Mouse (Mus musculus) ES-E14 (cell line): ENCODE measurements at regions not wholly inside any gene's neighbourhood (a gene's known extent, or its start where the extent isn't known, plus 50 kb on each side); places are given as distances from the start of the nearest gene placed in this dataset.

ENCODE experiments used
- DNase-seq: peaks from one replicate; pipeline ENCODE4 v3.0.0-alpha.2; 2013; ENCODE audit warnings: low read depth, low spot score
- H3K27ac ChIP-seq: 2 replicates; pipeline ENCODE4 v1.5.1; 2012; ENCODE audit warnings: low read depth, mild to moderate bottlenecking, low read length, moderate library complexity, mixed read lengths; ENCODE audit not compliant: poor library complexity, insufficient read depth, severe bottlenecking
- H3K36me3 ChIP-seq: 2 replicates; pipeline ENCODE4 v1.6.1; 2012; ENCODE audit warnings: mild to moderate bottlenecking, low read length, moderate library complexity, mixed read lengths; ENCODE audit not compliant: control insufficient read depth, poor library complexity, insufficient read depth, severe bottlenecking
- H3K4me1 ChIP-seq, 2 experiments: fragments of 150-350 bp in 1 of 2; sonication (generic) in 1 of 2; 2 replicates each; pipeline ENCODE4 v1.6.1; 2012; ENCODE audit warnings: low read length in 2 of 2, mild to moderate bottlenecking in 1 of 2, mixed read lengths in 1 of 2; ENCODE audit not compliant: control insufficient read depth in 2 of 2, insufficient read depth in 2 of 2, poor library complexity in 1 of 2
- H3K4me3 ChIP-seq, 2 experiments: fragments of 150-350 bp in 1 of 2; sonication (generic) in 1 of 2; 2 replicates each; pipeline ENCODE4 v1.5.1; 2012; ENCODE audit warnings: low read length in 2 of 2, low read depth in 1 of 2, mild to moderate bottlenecking in 1 of 2, mixed read lengths in 1 of 2; ENCODE audit not compliant: insufficient read depth in 1 of 2, poor library complexity in 1 of 2, severe bottlenecking in 1 of 2
- H3K9ac ChIP-seq: 2 replicates; pipeline ENCODE4 v1.6.1; 2012; ENCODE audit warnings: low read depth, mild to moderate bottlenecking, low read length, mixed read lengths; ENCODE audit not compliant: poor library complexity, insufficient read depth, severe bottlenecking
- H3K9me3 ChIP-seq: fragments of 150-350 bp; sonication (generic); 2 replicates; pipeline ENCODE4 v1.6.1; 2012; ENCODE audit warnings: low read depth, mild to moderate bottlenecking, low read length; ENCODE audit not compliant: control insufficient read depth, insufficient read depth
- CHD2 ChIP-seq: IDR thresholded peaks from 2 replicates; pipeline ENCODE4 v1.6.1; 2014; ENCODE audit warnings: mild to moderate bottlenecking, low read depth, low read length, inconsistent platforms
- HCFC1 ChIP-seq: IDR thresholded peaks from 2 replicates; pipeline ENCODE4 v1.6.1; 2012; ENCODE audit warnings: low read length, inconsistent platforms, borderline replicate concordance; ENCODE audit not compliant: insufficient read depth
- MAFK ChIP-seq: IDR thresholded peaks from 2 replicates; pipeline ENCODE4 v1.6.1; 2014; ENCODE audit warnings: mild to moderate bottlenecking, low read depth, low read length, inconsistent platforms; ENCODE audit not compliant: insufficient read depth
- ZC3H11A ChIP-seq: IDR thresholded peaks from 2 replicates; pipeline ENCODE4 v1.6.1; 2012; ENCODE audit warnings: low read depth, mild to moderate bottlenecking, inconsistent platforms, low read length, borderline replicate concordance
- ZNF384 ChIP-seq: IDR thresholded peaks from 2 replicates; pipeline ENCODE4 v1.6.1; 2012; ENCODE audit warnings: low read depth, low read length, inconsistent platforms
- in situ Hi-C, 2 experiments: fragments of 600-800 bp; cut with MboI; formaldehyde crosslinking; loops; one replicate each; pipeline ENCODE4 v1.15.1; 2025; ENCODE audit warnings: low sequenced_read_pairs in 2 of 2, inconsistent platforms in 1 of 2; ENCODE audit not compliant: unreplicated experiment in 2 of 2

DNA sequence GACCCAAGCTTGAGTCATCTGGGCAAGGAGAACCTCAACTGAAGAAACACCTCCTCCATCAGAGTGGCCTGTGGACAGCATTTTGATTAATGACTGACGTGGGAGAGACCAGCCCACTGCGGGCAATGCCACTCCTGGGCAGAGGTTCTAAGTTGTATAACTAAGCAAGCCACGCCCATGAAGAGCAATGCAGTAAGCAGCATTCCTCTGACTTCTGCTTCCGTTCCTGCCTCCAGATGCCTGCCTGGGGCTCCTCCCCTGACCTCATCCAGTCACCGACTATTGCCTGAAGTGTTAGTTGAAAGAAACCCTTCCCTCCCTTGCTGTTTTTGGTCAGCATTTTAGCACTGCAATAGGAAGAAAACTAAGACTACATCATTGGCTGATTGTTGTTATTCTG, 105.2 kb upstream of the Pcgf5 start:
- Histone ChIP-seq H3K9me3 (no peaks in the 10 kb centered on the region), H3K27ac (no peak overlapping the region; the same call in 1 of the 2 replicates), H3K4me3 (no peak overlapping the region), H3K4me1 (no peaks in the 10 kb centered on the region; a peak in 1 of 4 replicates), H3K9ac (no peak overlapping the region), H3K36me3 (no peaks in the 10 kb centered on the region)
- DNase-seq = no peak
- no peak for TF ChIP-seq MAFK
- TF ChIP-seq ZC3H11A = no peak
- no peak for TF ChIP-seq CHD2
- no peak for TF ChIP-seq HCFC1
- no peak for TF ChIP-seq ZNF384
- in situ Hi-C loops = no loop called here

DNA sequence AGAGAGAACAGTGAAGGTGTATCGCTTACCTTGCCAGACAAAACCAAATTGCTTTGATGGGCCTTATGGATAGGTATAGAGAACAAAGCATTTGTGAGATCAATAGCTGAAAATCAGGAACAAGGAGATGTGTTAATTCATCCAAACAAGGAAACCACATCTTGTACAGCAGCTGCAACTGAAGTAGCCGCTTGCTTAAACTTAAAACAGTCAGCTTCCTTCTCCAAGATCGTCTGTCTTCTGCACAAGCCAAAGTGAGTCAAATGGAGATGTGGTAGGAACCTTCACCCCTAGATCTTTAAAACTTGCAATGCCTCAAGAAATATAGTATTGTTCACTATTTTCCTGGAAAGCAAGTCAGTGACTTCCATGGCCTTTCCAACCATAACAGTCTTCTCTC, 95.6 kb upstream of the Pcgf5 start:
- no peak for DNase-seq
- in situ Hi-C loops = no loop called here

DNA sequence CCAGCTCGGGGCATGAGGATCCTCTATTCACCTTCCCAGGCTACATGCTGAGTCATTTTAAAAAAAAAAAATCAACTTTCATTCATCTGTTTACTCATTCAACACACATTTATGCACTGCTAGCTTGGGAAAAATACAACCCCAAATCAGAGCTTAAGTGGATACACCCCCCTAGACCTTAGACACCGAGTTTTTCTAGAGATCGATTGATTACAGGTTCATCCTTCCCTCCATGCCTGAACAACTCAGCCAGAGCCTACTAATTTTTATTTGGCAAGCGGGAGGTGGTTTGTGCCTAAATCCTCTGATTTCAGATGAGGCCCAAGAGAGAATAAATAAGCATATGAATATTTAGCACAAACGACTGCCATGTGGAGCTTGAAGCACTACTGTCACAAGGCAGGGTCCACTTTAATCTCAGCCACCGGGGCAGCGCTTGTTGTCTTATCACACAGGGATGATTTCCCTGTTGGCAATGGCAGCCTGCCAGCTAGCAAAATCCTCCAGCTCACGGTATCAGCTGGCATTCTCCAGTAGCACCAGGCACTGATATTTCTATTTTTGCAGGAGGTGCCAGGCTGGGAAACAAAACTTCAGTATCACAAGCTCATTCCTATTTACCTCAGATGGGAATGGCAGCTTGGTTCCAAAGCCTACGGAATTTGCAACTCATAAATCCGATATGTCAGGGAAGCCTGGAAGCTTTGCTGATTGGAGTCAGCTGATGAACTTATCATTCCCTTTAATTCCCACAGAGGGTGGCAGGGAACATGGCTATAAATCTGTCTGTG, 90.2 kb upstream of the Pcgf5 start:
- Histone ChIP-seq H3K9ac (no peak overlapping the region), H3K4me1 (no peaks in the 10 kb centered on the region), H3K36me3 (no peaks in the 10 kb centered on the region), H3K9me3 (no peaks in the 10 kb centered on the region), H3K27ac (no peak overlapping the region), H3K4me3 (no peak overlapping the region)
- in situ Hi-C loops = no loop called here
- TF ChIP-seq HCFC1 (no peak), CHD2 (no peak), ZC3H11A (no peak), ZNF384 (no peak), MAFK (no peak)
- DNase-seq = no peak

More for the DNA sequence above, 95.6 kb upstream of the Pcgf5 start:
- Histone ChIP-seq H3K36me3 (no peaks in the 10 kb centered on the region), H3K9me3 (no peaks in the 10 kb centered on the region), H3K9ac (no peak overlapping the region), H3K4me1 (no peaks in the 10 kb centered on the region), H3K27ac (no peak overlapping the region), H3K4me3 (no peak overlapping the region)
- TF ChIP-seq ZNF384 (no peak), ZC3H11A (no peak), MAFK (no peak), CHD2 (no peak), HCFC1 (no peak)

DNA sequence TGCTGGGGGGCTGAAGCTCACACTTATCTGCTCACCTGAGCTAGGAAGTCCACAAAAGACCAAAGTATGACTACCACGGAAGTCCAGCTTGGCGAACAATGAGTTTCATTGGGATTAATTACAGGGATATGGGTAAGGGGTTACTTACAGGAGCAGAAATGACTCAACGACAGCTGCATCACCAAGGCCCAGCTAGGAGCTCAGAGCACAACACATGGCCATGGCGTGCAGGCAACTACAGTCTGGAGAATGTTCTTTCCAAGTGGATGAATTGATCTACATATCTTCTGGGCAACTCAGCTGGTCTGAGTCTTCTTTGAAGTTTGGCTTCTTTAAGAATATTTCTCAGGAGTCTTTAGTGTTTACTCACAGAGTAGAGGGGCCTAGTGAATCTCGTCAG, 86.3 kb upstream of the Pcgf5 start:
- in situ Hi-C loops = no loop called here
- H3K4me3 ChIP-seq = no peak overlapping the region
- no peaks in the 10 kb centered on the region for H3K36me3 ChIP-seq
- H3K9me3 ChIP-seq = no peaks in the 10 kb centered on the region
- TF ChIP-seq ZNF384 = no peak
- TF ChIP-seq CHD2 = no peak
- DNase-seq = no peak
- H3K4me1 ChIP-seq = no peaks in the 10 kb centered on the region
- no peak overlapping the region for H3K27ac ChIP-seq
- H3K9ac ChIP-seq = no peak overlapping the region

DNA sequence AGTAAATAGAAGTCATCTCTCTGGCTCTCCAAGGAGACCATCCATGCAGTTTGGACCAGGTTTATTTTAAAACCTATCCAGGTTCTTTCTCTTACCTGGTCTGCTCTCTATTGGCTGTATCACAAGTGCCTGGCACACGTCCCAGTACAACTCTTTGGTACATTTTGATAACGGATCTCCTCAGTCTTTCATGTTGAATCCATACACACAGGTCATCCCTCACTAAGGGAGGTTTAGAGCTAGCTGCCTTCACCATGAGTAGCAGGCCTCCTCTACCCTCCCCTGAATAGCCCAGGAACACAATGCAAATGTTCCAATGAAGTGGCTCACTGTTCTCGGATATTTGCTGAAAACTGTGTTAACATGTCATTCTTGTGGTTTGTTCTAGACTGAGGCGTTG, 84.2 kb upstream of the Pcgf5 start:
- Histone ChIP-seq H3K4me1 (no peaks in the 10 kb centered on the region), H3K27ac (no peak overlapping the region), H3K9ac (no peak overlapping the region), H3K36me3 (no peaks in the 10 kb centered on the region), H3K4me3 (no peak overlapping the region), H3K9me3 (no peaks in the 10 kb centered on the region)
- DNase-seq = no peak
- in situ Hi-C loops = no loop called here
- TF ChIP-seq CHD2 (no peak), ZNF384 (no peak), HCFC1 (no peak), MAFK (no peak), ZC3H11A (no peak)
